Mouse (Mus musculus) lung, adult 2 months (tissue): Measurements from ENCODE around the gene Herc1.

Experiments used
- CTCF ChIP-seq: fragments of 200-500 bp; IDR thresholded peaks from 2 replicates; pipeline ENCODE4 v1.5.1; 2011; ENCODE audit warnings: mild to moderate bottlenecking, low read length, control low read depth; ENCODE audit not compliant: insufficient read depth
- POLR2A ChIP-seq: fragments of 200-500 bp; IDR thresholded peaks from 2 replicates; pipeline ENCODE4 v1.6.1; 2011; ENCODE audit warnings: low read depth, mild to moderate bottlenecking, control low read depth, low read length, borderline replicate concordance; ENCODE audit errors: extremely low read depth

DNA sequence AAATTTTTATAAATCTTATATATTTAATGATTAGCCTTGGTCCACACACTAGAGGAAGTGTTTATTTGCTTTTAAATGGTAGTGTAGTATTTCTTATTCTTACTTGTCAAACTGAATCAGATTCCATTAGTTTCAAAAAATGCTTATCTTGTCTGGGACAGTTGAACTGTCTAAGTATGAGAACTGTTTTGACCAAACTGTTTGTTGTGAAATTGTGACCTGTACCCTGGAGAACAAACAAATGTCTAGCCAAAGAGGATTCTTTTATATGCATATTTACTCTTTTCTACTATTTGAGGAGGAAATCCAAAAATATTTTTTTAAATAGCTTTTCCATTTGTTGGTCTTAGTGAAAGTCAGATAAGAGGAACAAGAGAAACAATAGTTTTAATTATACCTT is 73.2 kb downstream of the Herc1 start:
- TF ChIP-seq CTCF (no peak), POLR2A (no peak)
